Mouse (Mus musculus): ENCODE measurements around the gene Slc30a9.

GRCm38 (mm10) chr5:67280400-67280799 lies 26.4 kb upstream of the Slc30a9 start:
- TF ChIP-seq POLR2A (IDR thresholded peaks at IDR 0.05; ENCODE audit: low read depth, low read length) (no peak), CTCF (IDR thresholded peaks at IDR 0.05; ENCODE audit: borderline replicate concordance, insufficient read depth, low read length) (no peak)

Data from embryonic fibroblast, embryonic 13.5 days (primary cell).